Mouse (Mus musculus) embryonic facial prominence, embryonic 13.5 days (tissue): Measurements from ENCODE around the gene Camsap2. TPM values are rescaled to one million over a fixed set of nuclear protein-coding genes. Genes with fewer than 3 reads are reported as not detected.

ENCODE experiments used
- ATAC-seq: fragments of 200-750 bp; cut with Nextera tagmentation; 2 replicates; pipeline ENCODE4 v1.8.0; 2017; ENCODE audit warnings: low read depth; ENCODE audit not compliant: insufficient number of reproducible peaks, insufficient read depth, low FRiP score, low TSS enrichment
- H3K27ac ChIP-seq: fragments of 300-500 bp; sonication (generic); 2 replicates; pipeline ENCODE4 v1.5.1; 2015; ENCODE audit warnings: moderate library complexity, mild to moderate bottlenecking, inconsistent platforms
- H3K27me3 ChIP-seq: fragments of 300-500 bp; sonication (generic); 2 replicates; pipeline ENCODE4 v1.6.1; 2015; ENCODE audit warnings: mild to moderate bottlenecking, inconsistent platforms
- H3K36me3 ChIP-seq: fragments of 300-500 bp; sonication (generic); 2 replicates; pipeline ENCODE4 v1.6.1; 2015; ENCODE audit warnings: mild to moderate bottlenecking, inconsistent platforms
- H3K4me1 ChIP-seq: fragments of 300-500 bp; sonication (generic); 2 replicates; pipeline ENCODE4 v1.6.1; 2015; ENCODE audit warnings: inconsistent platforms
- H3K4me2 ChIP-seq: fragments of 300-500 bp; sonication (generic); 2 replicates; pipeline ENCODE4 v1.6.1; 2015; ENCODE audit warnings: moderate library complexity, mild to moderate bottlenecking, inconsistent platforms
- H3K4me3 ChIP-seq: fragments of 300-500 bp; sonication (generic); 2 replicates; pipeline ENCODE4 v1.5.1; 2015; ENCODE audit warnings: mild to moderate bottlenecking, inconsistent platforms
- H3K9ac ChIP-seq: fragments of 300-500 bp; sonication (generic); 2 replicates; pipeline ENCODE4 v1.6.1; 2015; ENCODE audit warnings: mild to moderate bottlenecking, inconsistent platforms
- H3K9me3 ChIP-seq: fragments of 300-500 bp; sonication (generic); 2 replicates; pipeline ENCODE4 v1.6.1; 2016; ENCODE audit warnings: inconsistent platforms
- WGBS: fragments of 180-500 bp; shearing (Covaris S2); methylation state at CpG from one replicate; pipeline ENCODE4 v1.1.7; 2015; ENCODE audit warnings: mixed read lengths; 5-methylcytosine and 5-hydroxymethylcytosine counted together
- polyA plus RNA-seq: library from polyadenylated mRNA; unstranded; fragments of >200 nt; fragmentation: Nextera tagmentation; extraction: Ambion mirVana; gene quantifications from 2 replicates; pipeline ENCODE4 v1.2.1, GENCODE M21; 2015

Gene Camsap2
- polyA plus RNA-seq, 1 experiment from 2014 or later: 12.3 TPM

GRCm38 (mm10) chr1:136232986-136233790, 112.7 kb downstream of the Camsap2 start:
- ATAC-seq: no peak
- peak overlapping the region; percentile 62 for H3K27ac ChIP-seq
- H3K36me3 ChIP-seq: no peaks in the 10 kb centered on the region
- no peaks in the 10 kb centered on the region for H3K27me3 ChIP-seq
- WGBS: under 1% methylated on average over 23 of the region's 23 CpGs
- peak overlapping the region; percentile 75 for H3K4me2 ChIP-seq
- peak overlapping the region; percentile 64 for H3K4me3 ChIP-seq
- H3K4me1 ChIP-seq: peaks cover 56% of the 10 kb centered on the region
- H3K9ac ChIP-seq: peak overlapping the region; percentile 77
- no peaks in the 10 kb centered on the region for H3K9me3 ChIP-seq

GRCm38 (mm10) chr1:136232285-136232926, 113.5 kb downstream of the Camsap2 start:
- Histone ChIP-seq H3K27me3 (no peaks in the 10 kb centered on the region), H3K4me2 (peak overlapping the region; percentile 75), H3K4me1 (peaks cover 63% of the 10 kb centered on the region), H3K4me3 (peak overlapping the region; percentile 64), H3K9ac (peak overlapping the region; percentile 77), H3K36me3 (0 out of 2 replicates have a peak, but pooled peaks cover 1% of the 10 kb centered on the region), H3K27ac (peak overlapping the region; percentile 79; the same call in 1 of the 2 replicates), H3K9me3 (no peaks in the 10 kb centered on the region)
- no peak for ATAC-seq
- under 1% methylated on average over 9 of the region's 9 CpGs for WGBS

GRCm38 (mm10) chr1:136231596-136231995, 114.3 kb downstream of the Camsap2 start:
- Histone ChIP-seq H3K4me2 (peak overlapping the region; percentile 75), H3K9me3 (no peaks in the 10 kb centered on the region), H3K4me3 (peak overlapping the region; percentile 64), H3K36me3 (peaks cover 9% of the 10 kb centered on the region), H3K9ac (peak overlapping the region; percentile 77), H3K27me3 (no peaks in the 10 kb centered on the region), H3K4me1 (peaks cover 63% of the 10 kb centered on the region), H3K27ac (peak overlapping the region; percentile 79)
- WGBS: 1% methylated on average over 6 of the region's 6 CpGs
- no peak for ATAC-seq

- Histone ChIP-seq H3K4me2 (peak overlapping the region; percentile 75), H3K36me3 (peaks cover 23% of the 10 kb centered on the region), H3K4me1 (peaks cover 63% of the 10 kb centered on the region), H3K9ac (peak overlapping the region; percentile 77), H3K9me3 (no peaks in the 10 kb centered on the region), H3K27ac (peak overlapping the region; percentile 79), H3K4me3 (peak overlapping the region; percentile 64), H3K27me3 (no peaks in the 10 kb centered on the region)
- WGBS: 16% methylated on average over 11 of the region's 11 CpGs
- no peak for ATAC-seq
These were observed 115.7 kb downstream of the Camsap2 start for GRCm38 (mm10) chr1:136230201-136230600.

GRCm38 (mm10) chr1:136229040-136229373, 116.9 kb downstream of the Camsap2 start:
- no peaks in the 10 kb centered on the region for H3K27me3 ChIP-seq
- H3K4me3 ChIP-seq: peak overlapping the region; percentile 64
- peak overlapping the region; percentile 79 for H3K27ac ChIP-seq
- peaks cover 35% of the 10 kb centered on the region for H3K36me3 ChIP-seq
- no peak for ATAC-seq
- H3K4me1 ChIP-seq: peaks cover 59% of the 10 kb centered on the region
- H3K9ac ChIP-seq: peak overlapping the region; percentile 77
- H3K9me3 ChIP-seq: no peaks in the 10 kb centered on the region
- WGBS: 19% methylated on average over 6 of the region's 6 CpGs
- peak overlapping the region; percentile 75 for H3K4me2 ChIP-seq

- Histone ChIP-seq H3K27ac (peak overlapping the region; percentile 79), H3K9ac (peak overlapping the region; percentile 77), H3K4me2 (peak overlapping the region; percentile 75)
These were observed 117.4 kb downstream of the Camsap2 start for GRCm38 (mm10) chr1:136228328-136229039.

GRCm38 (mm10) chr1:136227870-136228269, 118.0 kb downstream of the Camsap2 start:
- no peak overlapping the region for H3K27ac ChIP-seq
- no peak overlapping the region for H3K4me3 ChIP-seq
- 83% methylated on average over 4 of the region's 4 CpGs for WGBS
- no peak overlapping the region; the same call in 1 of the 2 replicates for H3K4me2 ChIP-seq
- ATAC-seq: no peak
- peaks cover 42% of the 10 kb centered on the region for H3K36me3 ChIP-seq
- H3K27me3 ChIP-seq: no peaks in the 10 kb centered on the region
- H3K9me3 ChIP-seq: no peaks in the 10 kb centered on the region
- H3K4me1 ChIP-seq: peaks cover 54% of the 10 kb centered on the region
- no peak overlapping the region for H3K9ac ChIP-seq

More at GRCm38 (mm10) chr1:136228328-136229039, 117.4 kb downstream of the Camsap2 start:
- no peak for ATAC-seq
- H3K9me3 ChIP-seq: no peaks in the 10 kb centered on the region
- H3K4me3 ChIP-seq: peak overlapping the region; percentile 64
- 19% methylated on average over 13 of the region's 13 CpGs for WGBS
- no peaks in the 10 kb centered on the region for H3K27me3 ChIP-seq
- H3K36me3 ChIP-seq: peaks cover 40% of the 10 kb centered on the region
- peaks cover 59% of the 10 kb centered on the region for H3K4me1 ChIP-seq

- Histone ChIP-seq H3K4me1 (peaks cover 41% of the 10 kb centered on the region), H3K27ac (no peak overlapping the region), H3K4me3 (no peak overlapping the region), H3K4me2 (no peak overlapping the region), H3K9ac (no peak overlapping the region), H3K9me3 (no peaks in the 10 kb centered on the region), H3K36me3 (peaks cover 52% of the 10 kb centered on the region), H3K27me3 (no peaks in the 10 kb centered on the region)
- 86% methylated on average over 8 of the region's 8 CpGs for WGBS
- ATAC-seq: no peak
These were observed 119.3 kb downstream of the Camsap2 start for GRCm38 (mm10) chr1:136226626-136227025.

GRCm38 (mm10) chr1:136225846-136226245, 120.1 kb downstream of the Camsap2 start:
- Histone ChIP-seq H3K36me3 (peaks cover 52% of the 10 kb centered on the region), H3K9me3 (no peaks in the 10 kb centered on the region), H3K4me2 (no peak overlapping the region), H3K27ac (no peak overlapping the region), H3K9ac (no peak overlapping the region), H3K27me3 (no peaks in the 10 kb centered on the region), H3K4me1 (peaks cover 34% of the 10 kb centered on the region), H3K4me3 (no peak overlapping the region)
- 94% methylated on average over 8 of the region's 8 CpGs for WGBS
- ATAC-seq: no peak

GRCm38 (mm10) chr1:136223758-136224342, 122.1 kb downstream of the Camsap2 start:
- Histone ChIP-seq H3K9me3 (no peaks in the 10 kb centered on the region), H3K36me3 (peaks cover 70% of the 10 kb centered on the region), H3K27me3 (no peaks in the 10 kb centered on the region), H3K9ac (no peak overlapping the region), H3K4me1 (peaks cover 14% of the 10 kb centered on the region), H3K4me2 (no peak overlapping the region), H3K4me3 (no peak overlapping the region), H3K27ac (no peak overlapping the region)
- no peak for ATAC-seq
- WGBS: 87% methylated on average over 10 of the region's 10 CpGs

GRCm38 (mm10) chr1:136222386-136222785, 123.5 kb downstream of the Camsap2 start:
- Histone ChIP-seq H3K27ac (no peak overlapping the region), H3K4me2 (no peak overlapping the region), H3K9me3 (no peaks in the 10 kb centered on the region), H3K4me3 (no peak overlapping the region), H3K9ac (no peak overlapping the region), H3K4me1 (no peaks in the 10 kb centered on the region), H3K36me3 (peaks cover 83% of the 10 kb centered on the region), H3K27me3 (no peaks in the 10 kb centered on the region)
- WGBS: 88% methylated on average over 10 of the region's 10 CpGs
- no peak for ATAC-seq
